In the genomic region with DNA sequence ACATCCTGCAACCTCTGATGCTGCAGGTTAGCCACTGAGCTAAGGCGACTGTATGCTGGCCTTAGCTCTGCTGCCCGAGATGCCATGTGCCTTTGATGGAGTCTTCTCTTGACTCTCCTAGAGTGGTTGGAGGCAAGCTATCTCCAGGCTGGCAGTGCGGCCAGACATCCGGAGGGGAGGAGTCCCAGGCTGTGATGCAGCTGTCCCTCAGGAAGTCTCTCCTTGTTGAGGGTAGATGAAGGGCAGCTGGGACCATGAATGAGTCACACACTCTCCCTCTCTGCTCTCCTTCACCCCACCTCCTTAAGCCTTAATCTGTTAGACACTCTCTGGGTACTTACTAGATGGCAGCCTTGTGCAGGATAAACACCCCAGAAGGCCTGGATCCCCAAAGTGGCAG, we compare ENCODE assay signal across 38 mouse cellular contexts. TPM values are rescaled to one million over a fixed set of nuclear protein-coding genes. Genes with fewer than 3 reads are reported as not detected.
DNase-seq lines count a peak whose midpoint lies in the region; ATAC-seq and TF ChIP-seq lines count a peak whose summit lies in the region.
"Had no signal": no experiment of that assay in that cellular context is flagged by ENCODE, and none has a peak within 500 bp of the region (broad histone marks: within the 10 kb centered on the region; RNA-seq: fewer than 3 reads in every experiment).

No protein-coding gene starts in this region.

- H3K4me2 ChIP-seq in liver, embryonic 12.5 days = no peak overlapping the region
- H3K4me2 ChIP-seq in liver, postnatal 0 days (ENCODE audit: low read depth, low read length) = no peak overlapping the region
- H3K4me2 ChIP-seq: embryonic facial prominence, embryonic 12.5 days; forebrain, embryonic 15.5 days; heart, embryonic 13.5 days; hindbrain, embryonic 15.5 days; limb, embryonic 12.5 days; neural tube, embryonic 15.5 days; stomach, embryonic 15.5 days had no signal

- no peak overlapping the region for H3K27ac ChIP-seq in liver, embryonic 12.5 days
- H3K27ac ChIP-seq in liver, postnatal 0 days (ENCODE audit: low read depth) = no peak overlapping the region
- H3K27ac ChIP-seq: embryonic facial prominence, embryonic 12.5 days; forebrain, embryonic 15.5 days; heart, embryonic 13.5 days; hindbrain, embryonic 10.5 days; hindbrain, embryonic 15.5 days; layer of hippocampus, adult 2 months; left cerebral cortex, adult 2 months; limb, embryonic 12.5 days; neural tube, embryonic 15.5 days; stomach, embryonic 15.5 days had no signal

- WGBS in liver, embryonic 12.5 days (ENCODE audit: insufficient replicate concordance) = 18% methylated on average over 4 of the region's 4 CpGs
- 26% methylated on average over 4 of the region's 4 CpGs for WGBS in liver, postnatal 0 days (ENCODE audit: insufficient replicate concordance)

- DNase-seq in liver, postnatal 0 days = no peak
- DNase-seq in lung, postnatal 25 days (ENCODE audit: low spot score) = peak; percentile 16
- no peak for DNase-seq in adrenal gland, postnatal 14 days
- DNase-seq in right cerebral cortex, postnatal 14 days = no peak
- DNase-seq: adrenal gland, adult 2 months; cerebellum, adult 11 months; cerebellum, adult 9-10 months; cerebellum, postnatal 36 days; embryo, embryonic 11 days; gastrocnemius, postnatal 25 days; heart, adult 18-20 months; heart, postnatal 10 days; kidney, adult 18-20 months; kidney, postnatal 36 days; midbrain, embryonic 14.5 days; retina, postnatal 1 day; right cerebral cortex, postnatal 25 days had no signal

- H3K4me1 ChIP-seq in liver, embryonic 12.5 days = no peaks in the 10 kb centered on the region
- no peaks in the 10 kb centered on the region for H3K4me1 ChIP-seq in liver, postnatal 0 days (ENCODE audit: insufficient read depth)
- H3K4me1 ChIP-seq in megakaryocyte, embryonic 14.5 days = peaks cover 42% of the 10 kb centered on the region
- H3K4me1 ChIP-seq: embryonic facial prominence, embryonic 12.5 days; hindbrain, embryonic 10.5 days; stomach, embryonic 15.5 days had no signal

- H3K9ac ChIP-seq in liver, embryonic 12.5 days = no peak overlapping the region
- no peak overlapping the region for H3K9ac ChIP-seq in liver, postnatal 0 days (replicated peaks)
- H3K9ac ChIP-seq: embryonic facial prominence, embryonic 12.5 days; forebrain, embryonic 15.5 days; heart, embryonic 13.5 days; hindbrain, embryonic 15.5 days; limb, embryonic 12.5 days; neural tube, embryonic 15.5 days; stomach, embryonic 15.5 days had no signal

- ATAC-seq in liver, embryonic 12.5 days = peak; percentile 21; the same call in 1 of the 2 replicates
- no peak for ATAC-seq in liver, postnatal 0 days
- ATAC-seq in megakaryocyte, adult 5-6 weeks (ENCODE audit: poor library complexity, severe bottlenecking) = no peak
- ATAC-seq: activated CD4-positive, CD25-positive, alpha-beta regulatory T cell, adult 4 months; CD4-positive, CD25-positive, alpha-beta regulatory T cell, adult 4 months; forebrain, embryonic 15.5 days; inflammation-experienced regulatory T-cells, adult 6 months had no signal

- H3K4me3 ChIP-seq in liver, embryonic 12.5 days = no peak overlapping the region
- no peak overlapping the region for H3K4me3 ChIP-seq in liver, postnatal 0 days (ENCODE audit: low read depth, low read length)
- H3K4me3 ChIP-seq in megakaryocyte, embryonic 14.5 days (replicated peaks) = peak overlapping the region; percentile 54
- H3K4me3 ChIP-seq: embryonic facial prominence, embryonic 12.5 days; forebrain, embryonic 15.5 days; heart, embryonic 13.5 days; hindbrain, embryonic 10.5 days; hindbrain, embryonic 15.5 days; layer of hippocampus, adult 2 months; left cerebral cortex, adult 2 months; limb, embryonic 12.5 days; neural tube, embryonic 15.5 days; stomach, embryonic 15.5 days had no signal

- H3K9me3 ChIP-seq in liver, embryonic 12.5 days (replicated peaks) = no peaks in the 10 kb centered on the region
- no peaks in the 10 kb centered on the region for H3K9me3 ChIP-seq in liver, postnatal 0 days (ENCODE audit: low read length)
- no peaks in the 10 kb centered on the region for H3K9me3 ChIP-seq in megakaryocyte, embryonic 14.5 days
- H3K9me3 ChIP-seq: embryonic facial prominence, embryonic 12.5 days; forebrain, embryonic 15.5 days; heart, embryonic 13.5 days; hindbrain, embryonic 10.5 days; hindbrain, embryonic 15.5 days; limb, embryonic 12.5 days; neural tube, embryonic 15.5 days; stomach, embryonic 15.5 days had no signal

- H3K36me3 ChIP-seq in liver, embryonic 12.5 days = no peaks in the 10 kb centered on the region
- H3K36me3 ChIP-seq in liver, postnatal 0 days (replicated peaks; ENCODE audit: insufficient read depth, low read length) = no peaks in the 10 kb centered on the region
- H3K36me3 ChIP-seq in megakaryocyte, embryonic 14.5 days (replicated peaks; ENCODE audit: low read length) = no peaks in the 10 kb centered on the region
- H3K36me3 ChIP-seq: embryonic facial prominence, embryonic 12.5 days; forebrain, embryonic 15.5 days; heart, embryonic 13.5 days; hindbrain, embryonic 10.5 days; hindbrain, embryonic 15.5 days; limb, embryonic 12.5 days; neural tube, embryonic 15.5 days; stomach, embryonic 15.5 days had no signal

- TF ChIP-seq EP300 in liver, postnatal 0 days (IDR thresholded peaks at IDR 0.05; ENCODE audit: low read depth) = no peak

- TF ChIP-seq CTCF in liver, postnatal 0 days (IDR thresholded peaks at IDR 0.05; ENCODE audit: low read depth) = no peak

- peaks cover 27% of the 10 kb centered on the region for H3K27me3 ChIP-seq in liver, embryonic 12.5 days (replicated peaks)
- peaks cover 6% of the 10 kb centered on the region for H3K27me3 ChIP-seq in liver, postnatal 0 days (ENCODE audit: insufficient read depth, low read length)
- H3K27me3 ChIP-seq in megakaryocyte, embryonic 14.5 days (replicated peaks) = peaks cover 60% of the 10 kb centered on the region
- H3K27me3 ChIP-seq: forebrain, embryonic 15.5 days had no signal

RNA-seq across cellular contexts. Expression of gene Glp1r, which starts 6.0 kb away (rescaled TPM):
- 0.06 TPM in 1 of 2 replicates, not detected in the other for polyA plus RNA-seq in liver, embryonic 12.5 days (2016; fragmentation: Nextera tagmentation; extraction: Ambion mirVana)
- polyA plus RNA-seq in liver, postnatal 0 days (2015; fragmentation: Nextera tagmentation; extraction: Ambion mirVana) = not detected in 2 replicates
- not detected in 2 replicates for polyA plus RNA-seq in megakaryocyte, embryonic 14.5 days (2012; ENCODE audit: insufficient read depth, low replicate concordance)
- 0.07 TPM in 1 of 2 replicates, not detected in the other for total RNA-seq in megakaryocyte, adult 5-6 weeks (2015)
- total RNA-seq in megakaryocyte, adult 5-6 weeks (2017) = not detected in 2 replicates
- total RNA-seq in adrenal gland, postnatal 14 days (2021) = 0.19 and 0.26 TPM in 2 replicates
- total RNA-seq: gastrocnemius, adult 18-20 months; gastrocnemius, postnatal 25 days; megakaryocyte-erythroid progenitor cell, adult 5-6 weeks; monocyte, adult 5-6 weeks had no signal
- polyA plus RNA-seq: embryonic facial prominence, embryonic 12.5 days; limb, embryonic 12.5 days; liver, embryonic 16.5 days had no signal

RNA-seq across cellular contexts. Expression of gene Umodl1, which starts 46.9 kb away (rescaled TPM):
- not detected in 2 replicates for polyA plus RNA-seq in liver, embryonic 12.5 days (2016; fragmentation: Nextera tagmentation; extraction: Ambion mirVana)
- 0.05 and 0.17 TPM in 2 replicates for polyA plus RNA-seq in liver, postnatal 0 days (2015; fragmentation: Nextera tagmentation; extraction: Ambion mirVana)
- polyA plus RNA-seq in megakaryocyte, embryonic 14.5 days (2012; ENCODE audit: insufficient read depth, low replicate concordance) = 0.03 TPM in 1 of 2 replicates, not detected in the other
- total RNA-seq in megakaryocyte, adult 5-6 weeks (2015) = not detected in 2 replicates
- not detected in 2 replicates for total RNA-seq in megakaryocyte, adult 5-6 weeks (2017)
- 0.11 and 0.63 TPM in 2 replicates for total RNA-seq in adrenal gland, postnatal 14 days (2021)
- total RNA-seq: gastrocnemius, adult 18-20 months; gastrocnemius, postnatal 25 days; heart, adult 18-20 months; heart, postnatal 10 days; liver, adult 2 months; megakaryocyte-erythroid progenitor cell, adult 5-6 weeks; monocyte, adult 5-6 weeks had no signal
- polyA plus RNA-seq: activated CD4-positive, CD25-positive, alpha-beta regulatory T cell, adult 4 months; CD4-positive, CD25-positive, alpha-beta regulatory T cell, adult 4 months; forebrain, embryonic 15.5 days; hindbrain, embryonic 15.5 days; inflammation-experienced regulatory T-cells, adult 6 months; liver, adult 2 months; midbrain, embryonic 14.5 days; stomach, embryonic 15.5 days had no signal
